Mouse (Mus musculus) brain, adult 2 months (tissue): ENCODE data around the gene Eif1.
"Not testable (repeated sequence)": the region's sequence is repeated elsewhere in the genome, so short reads cannot be mapped to it uniquely, and the experiment has no call there.

Experiments used
- DNase-seq: peaks from one replicate; pipeline ENCODE4 v3.0.0; 2011; ENCODE audit warnings: low read depth, low spot score

Gene Eif1

GRCm38 (mm10) chr11:100312096-100312679, 7.5 kb upstream of the Eif1 start:
- peak; percentile 89 for DNase-seq

- DNase-seq, result no peak
These were observed 6.3 kb upstream of the Eif1 start for GRCm38 (mm10) chr11:100313424-100313823.

GRCm38 (mm10) chr11:100315439-100315838, 4.2 kb upstream of the Eif1 start:
- DNase-seq, result no peak

GRCm38 (mm10) chr11:100317826-100318380, 1.8 kb upstream of the Eif1 start:
- no peak for DNase-seq

GRCm38 (mm10) chr11:100318529-100319451, 895 bp upstream of the Eif1 start:
- no peak for DNase-seq

GRCm38 (mm10) chr11:100320172-100320630, 516 bp downstream of the Eif1 start:
- peak; percentile 99 for DNase-seq

GRCm38 (mm10) chr11:100320701-100321410, 1.2 kb downstream of the Eif1 start:
- not testable (repeated sequence) for DNase-seq

- not testable (repeated sequence) for DNase-seq
These were observed 2.0 kb downstream of the Eif1 start for GRCm38 (mm10) chr11:100321479-100322305.

GRCm38 (mm10) chr11:100322591-100323258, 3.0 kb downstream of the Eif1 start:
- DNase-seq, result no peak

- peak; percentile 76 for DNase-seq
These were observed 3.9 kb downstream of the Eif1 start for GRCm38 (mm10) chr11:100323578-100323977.

- no peak for DNase-seq
These were observed 5.5 kb downstream of the Eif1 start for GRCm38 (mm10) chr11:100325062-100325629.

- peak; percentile 59 for DNase-seq
These were observed 7.6 kb downstream of the Eif1 start for GRCm38 (mm10) chr11:100327316-100327715.

- DNase-seq, result no peak
These were observed 8.1 kb downstream of the Eif1 start for GRCm38 (mm10) chr11:100327761-100328160.

- peak; percentile 84 for DNase-seq
These were observed 10.6 kb downstream of the Eif1 start for GRCm38 (mm10) chr11:100330235-100330634.

GRCm38 (mm10) chr11:100330816-100331375, 11.2 kb downstream of the Eif1 start:
- DNase-seq, result not testable (repeated sequence)

- DNase-seq, result peak; percentile 90
These were observed 13.3 kb downstream of the Eif1 start for GRCm38 (mm10) chr11:100332766-100333515.

- no peak for DNase-seq
These were observed 14.3 kb downstream of the Eif1 start, which contains the start of gene Gast for GRCm38 (mm10) chr11:100333944-100334457. TSS of gene Gast (plus strand) at chr11:100334407.

GRCm38 (mm10) chr11:100335731-100336130, 16.0 kb downstream of the Eif1 start:
- peak; percentile 65 for DNase-seq

- DNase-seq, result no peak
These were observed 24.6 kb downstream of the Eif1 start for GRCm38 (mm10) chr11:100344269-100344668.
